Mouse (Mus musculus) myocyte (in vitro differentiated cells): ENCODE results near the gene Rnase9. TPM values are rescaled to one million over a fixed set of nuclear protein-coding genes. Genes with fewer than 3 reads are reported as not detected.

Source experiments
- H3K27me3 ChIP-seq: one replicate; pipeline ENCODE4 v1.6.1; 2011; ENCODE audit not compliant: control insufficient read depth, insufficient read depth, insufficient read length
- H3K36me3 ChIP-seq: one replicate; pipeline ENCODE4 v1.6.1; 2011; ENCODE audit not compliant: control insufficient read depth, insufficient read depth
- H3K4me2 ChIP-seq: one replicate; pipeline ENCODE4 v1.6.1; 2011; ENCODE audit warnings: low read depth, control low read depth
- H3K4me3 ChIP-seq: one replicate; pipeline ENCODE4 v1.5.1; 2011; ENCODE audit warnings: mild to moderate bottlenecking, control low read depth, moderate library complexity
- H3K79me2 ChIP-seq: one replicate; pipeline ENCODE4 v1.6.1; 2011; ENCODE audit not compliant: control insufficient read depth, insufficient read depth
- H3ac ChIP-seq: one replicate; pipeline ENCODE4 v1.6.1; 2011; ENCODE audit not compliant: control insufficient read depth, insufficient read length
- CEBPB ChIP-seq: IDR thresholded peaks from 2 replicates; pipeline ENCODE4 v1.6.1; 2011; ENCODE audit warnings: mild to moderate bottlenecking, moderate library complexity; ENCODE audit not compliant: poor library complexity, insufficient read depth, severe bottlenecking
- E2F4 ChIP-seq: IDR thresholded peaks from one replicate; pipeline ENCODE4 v1.6.1; 2011; ENCODE audit warnings: mild to moderate bottlenecking, control low read depth, moderate library complexity; ENCODE audit not compliant: insufficient read depth
- MAX ChIP-seq: IDR thresholded peaks from one replicate; pipeline ENCODE4 v1.6.1; 2011; ENCODE audit warnings: low read depth, mild to moderate bottlenecking, control low read depth
- MYOD1 ChIP-seq, 3 experiments: IDR thresholded peaks; one replicate each; pipeline ENCODE4 v1.6.1; 2011; ENCODE audit warnings: control low read depth in 2 of 3, low read depth in 2 of 3, mild to moderate bottlenecking in 2 of 3, moderate library complexity in 1 of 3; ENCODE audit not compliant: insufficient read length in 2 of 3, control insufficient read depth in 1 of 3
- MYOG ChIP-seq, 3 experiments: IDR thresholded peaks; one replicate each; pipeline ENCODE4 v1.6.1; 2011; ENCODE audit warnings: control low read depth in 2 of 3, low read depth in 2 of 3, mild to moderate bottlenecking in 2 of 3; ENCODE audit not compliant: insufficient read length in 2 of 3, control insufficient read depth in 1 of 3, insufficient read depth in 1 of 3
- POLR2A ChIP-seq: IDR thresholded peaks from one replicate; pipeline ENCODE4 v1.6.1; 2011; ENCODE audit warnings: low read depth, mild to moderate bottlenecking, control low read depth, moderate library complexity; ENCODE audit not compliant: insufficient read length
- POLR2AphosphoS2 ChIP-seq: IDR thresholded peaks from one replicate; pipeline ENCODE4 v1.6.1; 2011; ENCODE audit warnings: low read depth, control low read depth; ENCODE audit not compliant: insufficient read length
- REST ChIP-seq: IDR thresholded peaks from one replicate; pipeline ENCODE4 v1.6.1; 2011; ENCODE audit warnings: mild to moderate bottlenecking, control low read depth, moderate library complexity; ENCODE audit not compliant: insufficient read depth, insufficient read length
- SRF ChIP-seq: IDR thresholded peaks from one replicate; pipeline ENCODE4 v1.6.1; 2011; ENCODE audit warnings: low read depth; ENCODE audit not compliant: control insufficient read depth, insufficient read length
- TCF12 ChIP-seq: IDR thresholded peaks from one replicate; pipeline ENCODE4 v1.6.1; 2011; ENCODE audit warnings: mild to moderate bottlenecking, control low read depth; ENCODE audit not compliant: poor library complexity, insufficient read depth, severe bottlenecking
- TCF3 ChIP-seq: IDR thresholded peaks from one replicate; pipeline ENCODE4 v1.6.1; 2011; ENCODE audit warnings: low read depth, control low read depth; ENCODE audit not compliant: insufficient read length
- USF1 ChIP-seq: IDR thresholded peaks from one replicate; pipeline ENCODE4 v1.6.1; 2011; ENCODE audit warnings: low read depth, mild to moderate bottlenecking, control low read depth, moderate library complexity
- polyA plus RNA-seq: library from polyadenylated mRNA; unstranded; fragments of >200 nt; fragmentation: generic; extraction: Trizol; gene quantifications from one replicate; pipeline ENCODE4 v1.2.1, GENCODE M21; 2012; ENCODE audit warnings: missing spikeins

Gene Rnase9
- polyA plus RNA-seq, 1 experiment: not detected

- no peak overlapping the region for H3ac ChIP-seq
- no peaks in the 10 kb centered on the region for H3K27me3 ChIP-seq
- no peaks in the 10 kb centered on the region for H3K79me2 ChIP-seq
- no peak overlapping the region for H3K4me2 ChIP-seq
- no peaks in the 10 kb centered on the region for H3K36me3 ChIP-seq
- TF ChIP-seq TCF12 (no peak), USF1 (no peak), MYOD1 (IDR thresholded peaks at IDR 0.05; ENCODE audit: control insufficient read depth in 1 of 3, insufficient read length in 2 of 3, low read depth in 2 of 3) (no peak), CEBPB (no peak), SRF (no peak), POLR2A (no peak), MYOG (IDR thresholded peaks at IDR 0.05; ENCODE audit: control insufficient read depth in 1 of 3, insufficient read depth in 1 of 3, insufficient read length in 2 of 3, low read depth in 2 of 3) (no peak), POLR2AphosphoS2 (no peak), MAX (no peak), REST (no peak), E2F4 (no peak), TCF3 (no peak)
- no peak overlapping the region for H3K4me3 ChIP-seq
These were observed 27.9 kb upstream of the Rnase9 start for GRCm38 (mm10) chr14:51069617-51070016.

GRCm38 (mm10) chr14:51068956-51069355, 27.3 kb upstream of the Rnase9 start:
- H3K27me3 ChIP-seq: no peaks in the 10 kb centered on the region
- H3K36me3 ChIP-seq: no peaks in the 10 kb centered on the region
- TF ChIP-seq TCF3 (no peak), E2F4 (no peak), POLR2AphosphoS2 (no peak), TCF12 (no peak), CEBPB (no peak), USF1 (no peak), POLR2A (no peak), MYOG (IDR thresholded peaks at IDR 0.05; ENCODE audit: control insufficient read depth in 1 of 3, insufficient read depth in 1 of 3, insufficient read length in 2 of 3, low read depth in 2 of 3) (no peak)
- no peak overlapping the region for H3K4me2 ChIP-seq
- no peak overlapping the region for H3ac ChIP-seq
- no peak overlapping the region for H3K4me3 ChIP-seq
- no peaks in the 10 kb centered on the region for H3K79me2 ChIP-seq

- Histone ChIP-seq H3K4me2 (no peak overlapping the region), H3K36me3 (no peaks in the 10 kb centered on the region), H3ac (no peak overlapping the region), H3K4me3 (no peak overlapping the region), H3K79me2 (no peaks in the 10 kb centered on the region), H3K27me3 (no peaks in the 10 kb centered on the region)
- no peak for TF ChIP-seq USF1
- no peak for TF ChIP-seq MYOG (IDR thresholded peaks at IDR 0.05; ENCODE audit: control insufficient read depth in 1 of 3, insufficient read depth in 1 of 3, insufficient read length in 2 of 3, low read depth in 2 of 3)
- TF ChIP-seq POLR2A: no peak
- no peak for TF ChIP-seq SRF
- TF ChIP-seq POLR2AphosphoS2: no peak
- TF ChIP-seq MYOD1 (IDR thresholded peaks at IDR 0.05; ENCODE audit: control insufficient read depth in 1 of 3, insufficient read length in 2 of 3, low read depth in 2 of 3): no peak
- TF ChIP-seq TCF3: no peak
- no peak for TF ChIP-seq REST
- no peak for TF ChIP-seq MAX
- TF ChIP-seq CEBPB: no peak
- no peak for TF ChIP-seq TCF12
- TF ChIP-seq E2F4: no peak
These were observed 19.1 kb upstream of the Rnase9 start for GRCm38 (mm10) chr14:51060761-51061160.

GRCm38 (mm10) chr14:51057401-51057831, 15.7 kb upstream of the Rnase9 start, which contains the start of gene Rnase12:
Rnase12 (minus strand) TSS chr14:51057661.
- no peak for TF ChIP-seq TCF12
- TF ChIP-seq CEBPB: no peak
- no peak for TF ChIP-seq REST
- Histone ChIP-seq H3K4me3 (no peak within 1 kb of the TSS), H3ac (no peak within 1 kb of the TSS), H3K4me2 (no peak within 1 kb of the TSS), H3K79me2 (no peaks in the 10 kb centered on the region), H3K27me3 (no peaks in the 10 kb centered on the region), H3K36me3 (no peaks in the 10 kb centered on the region)

GRCm38 (mm10) chr14:51054243-51055237, 12.9 kb upstream of the Rnase9 start:
- Histone ChIP-seq H3K79me2 (no peaks in the 10 kb centered on the region), H3ac (no peak overlapping the region), H3K36me3 (no peaks in the 10 kb centered on the region), H3K27me3 (no peaks in the 10 kb centered on the region), H3K4me2 (no peak overlapping the region), H3K4me3 (no peak overlapping the region)
- TF ChIP-seq REST: no peak
- TF ChIP-seq POLR2AphosphoS2: no peak
- no peak for TF ChIP-seq USF1
- TF ChIP-seq E2F4: no peak
- TF ChIP-seq TCF3: no peak
- TF ChIP-seq TCF12: no peak
- no peak for TF ChIP-seq CEBPB
- no peak for TF ChIP-seq MYOD1 (IDR thresholded peaks at IDR 0.05; ENCODE audit: control insufficient read depth in 1 of 3, insufficient read length in 2 of 3, low read depth in 2 of 3)
- no peak for TF ChIP-seq POLR2A
